Mouse (Mus musculus) ovary, adult 18-20 months (tissue): ENCODE measurements at regions not wholly inside any gene's neighbourhood (a gene's known extent, or its start where the extent isn't known, plus 50 kb on each side); places are given as distances from the start of the nearest gene placed in this dataset.

Experiments
- DNase-seq: peaks from one replicate; pipeline ENCODE4 v3.0.0; 2022; ENCODE audit warnings: low spot score, mixed read lengths

- no peak for DNase-seq
These were observed 56.1 kb downstream of the Gm4791 start for GRCm38 (mm10) chr9:47054595-47054994.

DNA sequence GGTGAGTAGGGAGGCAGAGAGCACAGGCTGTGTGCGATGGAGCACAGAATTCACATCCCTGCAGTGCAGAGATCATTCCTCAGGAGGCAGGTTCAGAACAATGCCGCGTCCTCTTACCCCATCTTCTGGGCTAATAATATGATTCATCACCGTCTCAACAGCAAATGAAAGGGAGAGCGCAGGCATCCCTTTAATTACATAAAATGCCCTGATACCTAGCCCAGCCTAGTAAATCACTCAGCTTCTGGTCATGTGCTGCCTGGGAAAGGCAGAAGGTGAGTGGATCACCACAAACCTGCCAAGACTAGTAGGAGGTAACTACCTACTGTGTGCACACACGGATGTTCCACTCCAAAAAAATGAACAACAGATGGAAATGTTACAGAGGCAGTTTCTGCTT, 57.0 kb downstream of the Gm4791 start:
- DNase-seq, result no peak

DNA sequence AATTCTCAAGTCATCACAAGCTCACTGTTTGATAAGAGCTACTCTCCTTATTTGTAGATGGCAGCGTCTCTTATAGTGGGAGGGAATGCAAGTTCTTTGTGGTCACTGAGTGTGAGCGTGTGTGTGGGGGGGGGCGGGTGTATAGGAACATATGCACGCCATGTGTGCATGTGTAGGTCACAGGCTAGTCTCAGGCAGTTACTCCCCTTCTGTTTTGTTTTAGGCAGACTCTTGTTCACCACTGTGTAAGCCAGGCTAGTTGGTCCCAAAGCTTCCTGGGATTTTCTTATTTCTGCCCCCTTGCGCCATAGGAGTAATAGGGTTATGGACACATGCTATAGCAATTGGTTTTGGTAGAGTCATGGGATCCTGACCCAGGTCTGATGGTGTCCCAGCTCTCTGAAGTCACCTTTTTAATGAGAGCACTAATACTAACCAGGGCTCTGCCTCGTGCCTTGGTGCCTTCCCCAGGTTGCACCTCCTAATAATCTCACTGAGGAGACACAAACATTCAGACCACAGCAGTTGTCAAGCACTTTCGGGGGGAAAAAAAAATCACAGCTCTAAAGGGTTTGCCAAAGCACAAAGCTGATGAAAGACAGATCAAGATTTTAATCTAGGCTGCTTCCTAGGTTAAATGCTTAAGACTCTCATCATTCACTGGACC, 60.9 kb downstream of the Gm4791 start:
- DNase-seq, result no peak

- no peak for DNase-seq
These were observed 62.2 kb downstream of the Gm4791 start for GRCm38 (mm10) chr9:47060757-47061156.

- DNase-seq, result no peak
These were observed 64.0 kb downstream of the Gm4791 start for GRCm38 (mm10) chr9:47062516-47062915.

- no peak for DNase-seq
These were observed 65.2 kb downstream of the Gm4791 start for GRCm38 (mm10) chr9:47063751-47064150.

DNA sequence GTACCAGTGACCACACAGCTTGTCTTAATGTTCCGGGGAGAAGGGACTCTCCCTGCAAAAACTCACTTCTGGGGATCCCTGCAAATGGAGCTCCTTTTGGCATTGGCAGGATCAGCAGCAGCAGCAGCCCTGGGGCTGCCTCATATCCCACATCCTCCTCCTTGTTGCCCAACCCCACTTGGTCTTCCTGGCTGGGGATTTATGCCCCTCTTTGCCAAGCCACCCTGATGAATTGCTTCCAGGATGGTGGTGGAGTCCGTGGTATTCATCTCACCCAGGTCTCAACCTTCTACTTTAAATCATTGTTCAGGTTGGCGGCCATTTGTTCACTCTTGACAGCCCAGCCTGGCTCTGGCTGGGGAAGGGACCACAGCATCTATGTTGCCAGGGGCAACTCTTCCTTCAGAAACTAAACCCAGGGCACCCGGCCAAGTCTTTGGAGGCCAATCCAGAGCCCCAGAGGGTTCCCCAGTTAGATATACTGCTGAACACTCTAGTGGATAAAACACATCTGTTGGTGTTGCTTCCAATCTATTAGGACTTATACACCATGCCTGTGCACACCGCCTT, 66.0 kb downstream of the Gm4791 start:
- DNase-seq, result no peak

DNA sequence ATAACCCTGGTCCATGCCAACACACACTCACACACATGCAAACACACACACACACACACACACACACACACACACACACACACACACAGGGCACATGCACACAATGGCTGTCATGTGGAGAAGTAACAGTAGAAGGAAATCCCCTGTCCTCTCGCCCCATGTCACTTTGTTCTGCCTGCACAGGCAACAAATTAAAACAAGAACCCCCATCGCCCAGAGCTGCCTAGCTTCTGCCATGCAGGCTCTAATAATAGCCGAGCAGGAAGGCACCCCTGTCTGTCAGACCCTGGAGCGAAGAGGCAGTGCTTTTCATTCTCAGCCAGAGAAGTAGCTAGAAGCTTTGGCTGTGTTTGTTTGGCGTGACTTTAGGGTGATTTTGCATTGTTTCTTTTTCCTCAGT, 70.9 kb downstream of the Gm4791 start:
- no peak for DNase-seq

DNA sequence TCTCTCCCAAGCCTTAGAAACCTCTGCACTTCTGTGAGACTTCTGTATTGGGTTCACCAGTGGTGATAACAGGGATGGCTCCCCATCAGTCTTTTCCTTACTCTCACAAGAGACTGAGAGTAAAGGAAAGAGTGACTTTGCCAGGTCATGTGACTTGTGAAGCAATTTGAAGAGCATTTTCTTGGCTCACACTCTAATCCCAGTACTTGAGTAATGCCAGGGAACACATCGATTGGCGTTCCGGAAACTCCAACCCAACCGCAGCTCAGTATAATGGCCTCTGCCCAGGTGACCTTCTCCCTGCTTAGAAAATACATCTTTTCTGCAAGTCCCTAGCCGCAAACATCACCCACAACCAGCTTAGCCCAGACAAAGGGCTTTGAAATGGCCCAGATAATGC, 72.4 kb downstream of the Gm4791 start:
- no peak for DNase-seq

- no peak for DNase-seq
These were observed 78.4 kb downstream of the Gm4791 start for GRCm38 (mm10) chr9:47076946-47077345.

DNA sequence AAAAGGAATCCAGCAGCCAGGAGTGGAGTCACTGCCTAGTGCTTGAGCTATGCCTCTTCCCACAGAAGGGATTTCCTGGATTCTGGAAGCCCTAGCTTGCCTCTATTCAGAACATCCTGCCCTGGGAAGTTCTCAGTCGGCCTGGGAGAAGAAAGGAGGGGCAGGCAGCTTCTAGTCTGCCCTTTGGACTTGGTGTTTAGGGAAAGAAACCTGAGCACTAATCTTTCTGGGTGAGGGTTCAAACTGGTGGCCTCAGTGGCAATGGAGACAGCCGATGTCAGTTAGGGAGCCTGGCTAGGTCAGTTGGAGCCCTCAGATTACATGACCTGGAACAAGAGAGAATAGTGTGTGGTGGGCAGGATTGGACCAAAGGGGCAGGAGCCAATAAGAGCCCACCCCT, 78.9 kb downstream of the Gm4791 start:
- no peak for DNase-seq

- DNase-seq, result no peak
These were observed 79.4 kb downstream of the Gm4791 start for GRCm38 (mm10) chr9:47077945-47078344.

DNA sequence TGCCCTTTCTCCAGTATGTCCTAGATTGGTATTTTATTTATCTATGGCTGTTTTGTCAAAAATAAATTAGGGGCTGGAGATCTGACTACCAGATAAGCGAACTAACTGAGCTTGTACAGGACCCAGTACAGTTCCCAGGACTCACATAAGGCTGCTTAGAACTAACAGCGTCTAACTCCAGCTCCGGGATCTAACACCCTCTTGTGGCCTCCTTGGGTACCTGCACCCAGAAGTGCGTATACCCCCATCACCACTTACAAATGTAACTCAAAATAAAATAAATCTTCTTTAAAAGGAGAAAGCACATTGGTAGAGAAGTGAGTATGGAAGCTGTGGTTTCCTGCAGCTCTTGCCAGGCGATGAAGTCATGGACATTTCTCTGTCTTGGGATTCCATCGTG, 82.9 kb downstream of the Gm4791 start:
- no peak for DNase-seq

- DNase-seq, result no peak
These were observed 93.3 kb downstream of the Gm4791 start for GRCm38 (mm10) chr9:47091796-47092195.

DNA sequence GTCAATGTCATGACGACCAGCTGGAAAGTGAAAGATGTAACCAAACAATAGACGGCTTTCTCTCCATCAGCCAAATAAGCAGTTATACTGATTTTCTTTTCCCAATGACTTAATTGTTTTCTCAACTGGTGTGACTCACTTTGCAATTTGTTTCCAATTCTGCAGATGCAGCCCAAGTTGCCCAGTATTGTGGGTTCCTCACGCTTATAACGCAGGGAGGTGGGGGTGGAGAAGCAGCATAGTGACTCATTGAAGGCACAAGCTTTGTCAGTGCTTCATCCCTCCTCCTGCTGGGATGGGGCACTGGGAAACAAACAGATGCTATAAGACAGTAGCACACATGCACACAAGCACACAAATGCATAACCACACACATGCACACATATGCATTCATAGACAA, 97.1 kb downstream of the Gm4791 start:
- no peak for DNase-seq

DNA sequence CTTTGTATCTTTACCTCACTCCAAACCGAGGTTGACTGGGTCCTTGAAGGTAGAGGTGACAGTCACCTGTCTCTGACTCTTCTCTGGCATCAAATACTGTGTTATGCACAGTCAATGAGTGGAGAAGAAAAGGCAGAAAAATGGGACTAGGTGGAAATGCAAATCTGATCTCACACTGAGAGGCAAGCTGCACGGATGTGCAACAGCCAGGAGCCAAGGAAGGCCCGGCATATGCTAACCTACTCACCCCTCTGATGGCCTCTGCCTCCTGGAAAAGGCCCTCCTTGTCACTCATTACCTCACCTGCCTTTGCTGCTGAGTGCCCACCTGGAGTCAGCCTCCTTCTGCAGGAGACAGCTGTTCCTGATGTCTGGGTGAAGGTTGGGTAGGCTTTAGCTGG, 104.8 kb downstream of the Gm4791 start:
- no peak for DNase-seq

- no peak for DNase-seq
These were observed 105.4 kb downstream of the Gm4791 start for GRCm38 (mm10) chr9:47103966-47104365.

GRCm38 (mm10) chr9:47108096-47108495, 109.6 kb downstream of the Gm4791 start:
- DNase-seq, result no peak

- no peak for DNase-seq
These were observed 120.7 kb downstream of the Gm4791 start for GRCm38 (mm10) chr9:47119253-47119652.

DNA sequence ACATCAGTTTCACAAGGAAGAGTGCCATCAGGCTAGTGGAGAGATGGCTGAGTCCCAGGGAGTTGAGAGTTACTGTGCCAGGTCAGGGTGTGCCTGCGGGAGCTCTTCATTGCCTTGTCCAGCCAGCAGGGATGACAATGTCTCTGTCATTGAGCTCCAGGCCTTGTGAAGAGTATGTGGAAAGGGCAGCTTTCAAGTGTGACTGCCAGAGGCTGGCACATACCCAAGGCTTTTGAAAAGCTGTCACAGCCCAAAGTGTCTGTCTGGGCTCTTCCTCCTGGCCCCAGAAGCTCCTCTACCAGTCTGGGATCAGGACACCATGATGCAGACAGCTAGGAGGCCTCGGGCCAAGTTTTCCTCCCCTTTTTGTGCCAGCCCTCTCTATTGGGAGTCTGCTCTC, 124.6 kb downstream of the Gm4791 start:
- DNase-seq, result no peak

DNA sequence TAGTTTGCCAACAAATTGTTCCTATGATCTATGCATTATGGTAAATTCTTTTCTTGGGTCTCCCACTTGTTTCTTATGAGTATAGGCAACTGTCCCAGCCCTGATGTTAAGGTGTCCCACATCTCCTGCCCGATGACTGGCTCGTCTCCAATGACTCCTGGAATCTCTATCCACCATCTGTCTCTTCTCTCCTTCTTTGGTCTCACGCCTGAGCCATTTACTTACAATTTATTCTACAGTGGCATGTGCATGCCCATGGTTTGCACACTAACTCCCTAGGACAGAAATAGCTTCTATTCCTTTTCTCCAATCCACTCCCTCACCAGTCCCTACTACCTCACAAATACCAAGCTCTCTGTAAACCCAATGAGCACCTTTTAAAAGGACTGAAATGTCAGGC, 127.0 kb downstream of the Gm4791 start:
- no peak for DNase-seq

GRCm38 (mm10) chr9:47126236-47126635, 127.7 kb downstream of the Gm4791 start:
- DNase-seq, result no peak

DNA sequence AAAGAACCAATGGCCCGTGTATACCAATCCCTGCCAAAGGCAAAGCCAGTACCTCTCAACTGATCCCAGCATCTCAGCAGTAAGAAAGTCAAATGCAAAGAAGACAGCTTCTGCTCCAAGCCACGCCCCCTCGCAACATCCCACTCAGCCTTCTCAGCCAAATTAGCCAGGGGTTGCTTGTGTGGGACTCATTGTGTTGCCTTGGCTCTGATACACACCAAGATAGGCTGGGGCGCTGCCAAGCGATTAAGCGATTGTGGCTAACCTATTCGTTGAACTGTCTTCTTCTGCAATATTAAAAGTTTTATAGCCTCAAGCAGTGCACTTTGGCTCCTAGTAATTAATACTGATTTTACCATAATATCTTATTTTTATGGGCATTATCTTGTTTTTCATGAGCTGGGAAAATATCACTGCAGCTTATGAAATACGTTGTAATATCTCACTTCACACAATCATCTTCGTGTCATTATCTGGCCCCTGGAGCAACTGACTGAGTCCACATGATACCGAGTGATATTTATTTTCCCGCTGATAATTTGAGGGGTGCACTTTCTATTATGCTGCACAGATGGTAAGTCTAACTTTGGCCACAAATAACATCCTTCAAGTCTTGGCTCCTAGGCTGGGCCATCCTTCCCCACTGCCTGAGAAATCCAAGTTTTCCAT, 129.3 kb downstream of the Gm4791 start:
- DNase-seq, result no peak

- no peak for DNase-seq
These were observed 130.6 kb downstream of the Gm4791 start for GRCm38 (mm10) chr9:47129101-47129500.
